Mouse (Mus musculus): ENCODE measurements around the gene Slc47a1. TPM values are rescaled to one million over a fixed set of nuclear protein-coding genes. Genes with fewer than 3 reads are reported as not detected.
"Not testable (repeated sequence)": the region's sequence is repeated elsewhere in the genome, so short reads cannot be mapped to it uniquely, and the experiment has no call there.

Gene Slc47a1
- 10 to 100 TPM; 16.1 to 20.7 TPM for total RNA-seq (2021)
- long read RNA-seq, experiment 1, partial matches to known transcripts = 12 of 17 reads
- long read RNA-seq, experiment 1, other reads (novel, unspliced or antisense) = 5 of 17 reads
- long read RNA-seq, experiment 2, partial matches to known transcripts = 9 of 30 reads
- long read RNA-seq, experiment 2, other reads (novel, unspliced or antisense) = 19 of 30 reads

- DNase-seq = peak; percentile 36
These were observed at the start of gene Slc47a1 for GRCm38 (mm10) chr11:61377881-61378613. Slc47a1 (minus strand) TSS chr11:61378345.

GRCm38 (mm10) chr11:61419253-61419652, 41.1 kb upstream of the Slc47a1 start:
- no peak for DNase-seq

- peak; percentile 58 for DNase-seq
These were observed 39.9 kb upstream of the Slc47a1 start for GRCm38 (mm10) chr11:61417945-61418551.

GRCm38 (mm10) chr11:61416540-61416939, 38.4 kb upstream of the Slc47a1 start:
- DNase-seq = not testable (repeated sequence)

- DNase-seq = no peak
These were observed 37.3 kb upstream of the Slc47a1 start for GRCm38 (mm10) chr11:61415444-61415843.

GRCm38 (mm10) chr11:61414560-61414959, 36.4 kb upstream of the Slc47a1 start:
- no peak for DNase-seq

GRCm38 (mm10) chr11:61413411-61413810, 35.3 kb upstream of the Slc47a1 start:
- no peak for DNase-seq

GRCm38 (mm10) chr11:61411809-61412208, 33.7 kb upstream of the Slc47a1 start:
- no peak for DNase-seq

GRCm38 (mm10) chr11:61411221-61411620, 33.1 kb upstream of the Slc47a1 start:
- DNase-seq = no peak

- DNase-seq = peak; percentile 67
These were observed 32.0 kb upstream of the Slc47a1 start for GRCm38 (mm10) chr11:61410129-61410528.

GRCm38 (mm10) chr11:61409051-61409450, 30.9 kb upstream of the Slc47a1 start:
- DNase-seq = no peak

- peak; percentile 83 for DNase-seq
These were observed 30.3 kb upstream of the Slc47a1 start for GRCm38 (mm10) chr11:61408184-61409027.

GRCm38 (mm10) chr11:61407638-61408183, 29.6 kb upstream of the Slc47a1 start:
- peak; percentile 89 for DNase-seq

- DNase-seq = no peak
These were observed 23.6 kb upstream of the Slc47a1 start for GRCm38 (mm10) chr11:61401794-61402193.

- peak; percentile 67 for DNase-seq
These were observed 22.7 kb upstream of the Slc47a1 start for GRCm38 (mm10) chr11:61400681-61401346.

- not testable (repeated sequence) for DNase-seq
These were observed 19.4 kb upstream of the Slc47a1 start for GRCm38 (mm10) chr11:61397423-61398043.

- no peak for DNase-seq
These were observed 10.8 kb upstream of the Slc47a1 start for GRCm38 (mm10) chr11:61388936-61389335.

- DNase-seq = no peak
These were observed 9.9 kb upstream of the Slc47a1 start for GRCm38 (mm10) chr11:61388012-61388411.

- DNase-seq = no peak
These were observed 9.1 kb upstream of the Slc47a1 start for GRCm38 (mm10) chr11:61387233-61387632.

- DNase-seq = no peak
These were observed 7.6 kb upstream of the Slc47a1 start for GRCm38 (mm10) chr11:61385725-61386124.

GRCm38 (mm10) chr11:61381272-61381671, 3.1 kb upstream of the Slc47a1 start:
- no peak for DNase-seq
